Mouse (Mus musculus): Measurements from ENCODE around the gene Tssk2.

Gene Tssk2

GRCm38 (mm10) chr16:17949421-17949877 lies 51.0 kb downstream of the Tssk2 start:
- DNase-seq, result peak; percentile 65

Measured in embryo, embryonic 11 days (tissue).